Mouse (Mus musculus) C2C12 (cell line): ENCODE results near the gene Plekha6.

Experiments
- CTCF ChIP-seq: IDR thresholded peaks from one replicate; pipeline ENCODE4 v1.5.1; 2011; ENCODE audit not compliant: control insufficient read depth, insufficient read depth, insufficient read length
- MAX ChIP-seq: IDR thresholded peaks from one replicate; pipeline ENCODE4 v1.6.1; 2011; ENCODE audit warnings: mild to moderate bottlenecking, control low read depth
- MYOD1 ChIP-seq: IDR thresholded peaks from one replicate; pipeline ENCODE4 v1.6.1; 2011; ENCODE audit warnings: low read depth; ENCODE audit not compliant: control insufficient read depth, insufficient read length
- MYOG ChIP-seq: IDR thresholded peaks from one replicate; pipeline ENCODE4 v1.6.1; 2011; ENCODE audit not compliant: control insufficient read depth, insufficient read length; ENCODE audit errors: extremely low read depth

GRCm38 (mm10) chr1:133163820-133164431 lies at the start of gene Plekha6:
- TF ChIP-seq CTCF (no peak), MAX (no peak), MYOD1 (no peak), MYOG (no peak)
